Mouse (Mus musculus) ES-Bruce4 (cell line): Measurements from ENCODE around the gene Fbxl17. TPM values are rescaled to one million over a fixed set of nuclear protein-coding genes. Genes with fewer than 3 reads are reported as not detected.

Experiments
- H3K27ac ChIP-seq: 2 replicates; pipeline ENCODE4 v1.5.1; 2012; ENCODE audit warnings: low read length, inconsistent platforms; ENCODE audit not compliant: insufficient read depth
- H3K27me3 ChIP-seq: 2 replicates; pipeline ENCODE4 v1.6.1; 2012; ENCODE audit warnings: mild to moderate bottlenecking, low read length, inconsistent platforms; ENCODE audit not compliant: control insufficient read depth, poor library complexity, insufficient read depth, severe bottlenecking
- H3K36me3 ChIP-seq: 2 replicates; pipeline ENCODE4 v1.6.1; 2012; ENCODE audit warnings: inconsistent platforms, mild to moderate bottlenecking, low read length, moderate library complexity; ENCODE audit not compliant: control insufficient read depth, poor library complexity, insufficient read depth, severe bottlenecking
- H3K4me1 ChIP-seq: one replicate; pipeline ENCODE4 v1.8.1; 2011; ENCODE audit warnings: low read length; ENCODE audit not compliant: control insufficient read depth, insufficient read depth
- H3K4me3 ChIP-seq: 2 replicates; pipeline ENCODE4 v1.5.1; 2011; ENCODE audit warnings: low read depth, mild to moderate bottlenecking, low read length
- H3K9ac ChIP-seq: 2 replicates; pipeline ENCODE4 v1.6.1; 2012; ENCODE audit warnings: low read depth, mild to moderate bottlenecking, inconsistent platforms; ENCODE audit not compliant: poor library complexity, severe bottlenecking
- H3K9me3 ChIP-seq: replicated peaks from 2 replicates; pipeline ENCODE4 v1.6.1; 2012; ENCODE audit warnings: mild to moderate bottlenecking, low read length, inconsistent platforms; ENCODE audit not compliant: control insufficient read depth, poor library complexity, insufficient read depth, severe bottlenecking
- CTCF ChIP-seq: IDR thresholded peaks from one replicate; pipeline ENCODE4 v1.8.1; 2011; ENCODE audit warnings: low read depth, low read length
- EP300 ChIP-seq: IDR thresholded peaks from 2 replicates; pipeline ENCODE4 v1.6.1; 2011; ENCODE audit warnings: low read depth, low read length; ENCODE audit not compliant: insufficient read depth
- POLR2A ChIP-seq: IDR thresholded peaks from one replicate; pipeline ENCODE4 v1.8.1; 2011; ENCODE audit warnings: low read length; ENCODE audit not compliant: insufficient read depth
- polyA plus RNA-seq: library from polyadenylated mRNA; stranded (reverse); fragments of >200 nt; gene quantifications from 2 replicates; pipeline ENCODE4 v1.2.4, GENCODE M21; 2011; ENCODE audit warnings: low read depth; ENCODE audit not compliant: missing spikeins, insufficient read depth, insufficient read length

The Fbxl17 gene
- polyA plus RNA-seq, 1 experiment, result 11.7 TPM

DNA sequence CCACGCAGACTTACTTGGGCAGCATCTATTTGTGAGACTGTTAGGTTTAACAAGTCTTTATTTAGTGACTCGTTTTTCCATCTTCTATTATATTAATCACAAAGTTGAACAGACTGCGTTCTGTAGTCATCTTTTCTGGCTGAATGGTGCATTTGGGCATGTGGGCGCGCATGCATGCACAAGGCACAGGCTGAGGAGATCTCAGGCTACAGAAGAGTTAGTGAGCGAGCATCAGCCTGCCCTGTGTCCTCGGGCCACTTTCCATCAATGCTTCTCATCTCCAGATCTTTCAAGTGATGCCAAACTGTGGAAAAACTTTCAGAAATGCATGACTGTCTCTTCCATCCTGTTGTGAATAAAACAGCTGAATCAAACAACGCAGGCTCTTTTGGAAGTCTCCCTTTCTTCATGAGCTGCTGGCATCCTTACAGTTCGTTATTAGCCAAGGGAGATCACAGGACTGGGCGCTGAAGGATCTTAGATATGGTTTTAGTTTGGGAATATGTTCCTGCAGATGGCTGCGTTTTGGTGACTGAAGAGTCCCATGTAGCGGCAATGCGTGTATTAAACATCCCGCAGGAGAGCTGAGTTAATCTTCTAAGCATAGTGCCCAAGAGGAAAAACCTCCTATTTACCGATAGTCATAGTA lies 442.0 kb downstream of the Fbxl17 start:
- no peaks in the 10 kb centered on the region for H3K4me1 ChIP-seq
- H3K9me3 ChIP-seq, result no peaks in the 10 kb centered on the region
- no peak overlapping the region for H3K27ac ChIP-seq
- no peak overlapping the region for H3K4me3 ChIP-seq
- no peak overlapping the region for H3K9ac ChIP-seq
- TF ChIP-seq EP300 (no peak), CTCF (no peak), POLR2A (no peak)
- H3K36me3 ChIP-seq, result no peaks in the 10 kb centered on the region
- no peaks in the 10 kb centered on the region for H3K27me3 ChIP-seq

DNA sequence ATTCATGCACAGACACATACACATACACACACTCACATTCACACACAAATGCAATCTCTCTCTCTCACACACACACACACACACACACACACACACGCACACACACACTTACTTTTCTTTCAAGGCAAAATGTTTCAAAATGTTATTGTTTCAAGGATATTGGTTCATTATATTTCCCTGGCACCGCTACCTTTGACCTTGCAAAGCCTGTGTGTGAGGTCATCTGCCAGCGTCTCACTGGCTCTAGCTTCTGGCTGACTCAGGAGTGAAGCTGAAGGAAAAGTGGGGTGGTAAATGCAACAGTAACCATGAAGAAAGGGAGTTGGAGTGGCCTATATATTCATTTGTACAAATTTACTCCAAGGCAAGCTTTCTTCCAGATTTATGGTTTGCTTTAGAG lies 442.8 kb downstream of the Fbxl17 start:
- Histone ChIP-seq H3K9me3 (no peaks in the 10 kb centered on the region), H3K27ac (no peak overlapping the region)
- no peak for TF ChIP-seq EP300
- TF ChIP-seq CTCF, result no peak
- no peak for TF ChIP-seq POLR2A

DNA sequence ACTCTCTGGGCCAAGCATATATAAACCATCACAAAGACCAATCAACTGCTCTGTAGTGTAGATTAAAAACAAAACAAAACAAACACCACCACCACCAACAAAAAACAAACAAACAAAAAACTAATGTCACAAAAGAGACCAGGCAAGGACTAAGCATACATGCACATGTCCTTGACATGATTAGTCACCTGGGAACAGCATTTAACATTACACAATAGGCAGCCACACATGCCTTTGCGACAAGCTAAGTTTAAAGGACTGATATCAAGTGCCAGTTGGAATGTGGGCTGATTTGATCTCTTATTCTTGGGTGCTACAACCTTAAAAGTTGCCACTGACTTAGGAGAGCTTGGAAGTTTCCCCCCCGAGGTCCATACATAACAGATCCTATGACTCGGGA lies 446.5 kb downstream of the Fbxl17 start:
- H3K9me3 ChIP-seq, result no peaks in the 10 kb centered on the region
- TF ChIP-seq CTCF (no peak), POLR2A (no peak), EP300 (no peak)
- no peaks in the 10 kb centered on the region for H3K36me3 ChIP-seq
- H3K4me1 ChIP-seq, result no peaks in the 10 kb centered on the region
- no peak overlapping the region for H3K4me3 ChIP-seq
- H3K27ac ChIP-seq, result no peak overlapping the region
- no peaks in the 10 kb centered on the region for H3K27me3 ChIP-seq
- H3K9ac ChIP-seq, result no peak overlapping the region

More for the DNA sequence above, 442.8 kb downstream of the Fbxl17 start:
- H3K36me3 ChIP-seq, result no peaks in the 10 kb centered on the region
- H3K4me3 ChIP-seq, result no peak overlapping the region
- H3K9ac ChIP-seq, result no peak overlapping the region
- no peaks in the 10 kb centered on the region for H3K27me3 ChIP-seq
- H3K4me1 ChIP-seq, result no peaks in the 10 kb centered on the region

DNA sequence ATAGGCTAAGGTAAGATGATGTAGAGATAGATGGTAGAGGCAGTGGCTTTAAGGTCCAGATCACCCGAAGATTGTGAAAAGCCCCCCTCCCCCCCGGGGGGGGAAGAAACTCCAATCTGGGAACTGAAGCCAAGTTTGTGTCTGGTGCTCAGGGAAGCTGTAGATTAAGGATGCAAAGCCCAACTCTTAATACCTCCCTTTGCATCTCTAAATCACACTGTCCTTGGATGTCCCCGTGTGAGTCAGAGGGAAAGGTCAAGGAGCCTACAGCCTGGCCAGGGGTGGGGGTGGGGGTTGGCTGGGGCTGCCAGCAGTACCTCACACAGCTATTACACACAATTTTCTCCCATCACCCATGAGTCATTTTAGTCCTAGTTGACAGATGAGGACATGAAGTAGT lies 453.4 kb downstream of the Fbxl17 start:
- Histone ChIP-seq H3K9ac (no peak overlapping the region), H3K27ac (no peak overlapping the region)
- no peak for TF ChIP-seq CTCF
- no peak for TF ChIP-seq POLR2A
- TF ChIP-seq EP300, result no peak

DNA sequence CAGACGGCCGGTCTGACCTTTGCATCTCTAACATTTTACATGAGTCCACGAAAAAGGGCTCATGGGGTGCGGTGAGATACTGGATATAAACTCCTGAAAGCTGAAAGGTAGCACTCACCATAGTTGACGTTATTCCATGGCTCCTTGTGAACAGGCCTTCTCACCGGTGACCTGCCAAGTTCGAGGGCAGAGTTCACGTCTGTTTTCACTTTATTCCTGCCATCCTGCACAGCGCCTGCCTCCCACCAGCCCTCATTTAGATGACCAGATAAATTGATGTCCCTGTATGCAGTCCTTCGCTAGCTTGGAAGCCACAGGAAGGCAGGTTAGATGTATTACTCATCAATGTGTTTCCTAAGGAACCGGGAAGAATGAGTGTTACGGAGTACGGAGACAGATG lies 454.5 kb downstream of the Fbxl17 start:
- no peak overlapping the region for H3K9ac ChIP-seq
- H3K4me1 ChIP-seq, result no peaks in the 10 kb centered on the region
- H3K36me3 ChIP-seq, result no peaks in the 10 kb centered on the region
- H3K27me3 ChIP-seq, result no peaks in the 10 kb centered on the region
- no peak for TF ChIP-seq CTCF
- no peak for TF ChIP-seq POLR2A
- H3K4me3 ChIP-seq, result no peak overlapping the region
- H3K9me3 ChIP-seq, result no peaks in the 10 kb centered on the region
- H3K27ac ChIP-seq, result no peak overlapping the region

More for the DNA sequence above, 453.4 kb downstream of the Fbxl17 start:
- H3K4me3 ChIP-seq, result no peak overlapping the region
- H3K36me3 ChIP-seq, result no peaks in the 10 kb centered on the region
- no peaks in the 10 kb centered on the region for H3K4me1 ChIP-seq
- H3K27me3 ChIP-seq, result no peaks in the 10 kb centered on the region
- H3K9me3 ChIP-seq, result no peaks in the 10 kb centered on the region

DNA sequence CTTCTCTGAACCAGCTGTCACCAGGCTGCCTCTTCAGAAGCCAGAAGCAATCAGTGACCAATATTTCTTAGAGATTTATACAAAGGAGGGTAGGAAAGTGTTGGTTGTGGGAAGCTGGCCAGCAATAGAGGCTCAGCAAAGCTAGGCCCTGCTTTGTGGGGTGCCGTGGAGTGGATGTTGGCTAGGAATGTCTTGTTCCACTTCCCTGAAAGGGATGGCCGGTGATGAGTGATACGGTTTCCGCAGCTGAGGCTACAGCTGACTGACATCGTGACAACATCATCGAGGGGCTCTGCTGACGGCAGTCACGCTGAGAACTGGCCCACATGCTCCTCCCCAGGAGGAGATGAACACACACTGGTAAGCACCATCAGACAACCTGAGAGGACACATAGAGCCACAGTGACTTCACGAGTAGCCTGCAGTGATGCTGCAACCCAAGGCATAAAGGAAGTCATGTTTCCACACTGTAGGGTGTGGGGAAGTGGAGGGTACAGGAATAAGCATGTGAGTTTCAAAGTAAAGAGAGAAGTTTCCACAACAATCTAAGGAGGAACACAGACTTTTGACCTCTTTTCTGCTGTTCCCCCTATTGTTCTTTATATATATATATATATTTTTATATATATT lies 456.7 kb downstream of the Fbxl17 start:
- no peaks in the 10 kb centered on the region for H3K4me1 ChIP-seq
- no peak overlapping the region for H3K9ac ChIP-seq
- peaks cover 5% of the 10 kb centered on the region; the same call in 1 of the 2 replicates for H3K9me3 ChIP-seq
- no peaks in the 10 kb centered on the region for H3K27me3 ChIP-seq
- H3K27ac ChIP-seq, result no peak overlapping the region
- no peak for TF ChIP-seq POLR2A
- TF ChIP-seq CTCF, result no peak
- TF ChIP-seq EP300, result no peak
- no peak overlapping the region for H3K4me3 ChIP-seq
- H3K36me3 ChIP-seq, result no peaks in the 10 kb centered on the region
